Mouse (Mus musculus): ENCODE data around the gene Obscn. TPM values are rescaled to one million over a fixed set of nuclear protein-coding genes. Genes with fewer than 3 reads are reported as not detected.

The Obscn gene
- total RNA-seq, 2 experiments from 2014 or later = 1.2 to 1.7 TPM

- no peak for DNase-seq
Observed at GRCm38 (mm10) chr11:59058025-59058424, 78.2 kb downstream of the Obscn start.

GRCm38 (mm10) chr11:59051031-59051430 lies 85.2 kb downstream of the Obscn start:
- no peak for DNase-seq

- DNase-seq = peak; percentile 53 to 60
Observed at GRCm38 (mm10) chr11:59044703-59045330, 91.4 kb downstream of the Obscn start.

- no peak for DNase-seq
Observed at GRCm38 (mm10) chr11:59029003-59029402, 107.2 kb downstream of the Obscn start.

GRCm38 (mm10) chr11:59026411-59026810 lies 109.8 kb downstream of the Obscn start:
- no peak for DNase-seq

GRCm38 (mm10) chr11:59015052-59015451 lies 121.2 kb downstream of the Obscn start:
- DNase-seq = peak; percentile 37 to 44

GRCm38 (mm10) chr11:59002327-59003079 lies 133.7 kb downstream of the Obscn start:
- no peak for DNase-seq

GRCm38 (mm10) chr11:59000635-59001034 lies 135.6 kb downstream of the Obscn start:
- peak; percentile 83 for DNase-seq

GRCm38 (mm10) chr11:58999830-59000229 lies 136.4 kb downstream of the Obscn start:
- no peak for DNase-seq

- no peak for DNase-seq
Observed at GRCm38 (mm10) chr11:58999158-58999557, 137.0 kb downstream of the Obscn start.

- no peak for DNase-seq
Observed at GRCm38 (mm10) chr11:58997541-58997940, 138.7 kb downstream of the Obscn start.

- DNase-seq = no peak
Observed at GRCm38 (mm10) chr11:58995807-58996370, 140.3 kb downstream of the Obscn start.

- no peak for DNase-seq
Observed at GRCm38 (mm10) chr11:58995061-58995806, 141.0 kb downstream of the Obscn start.

GRCm38 (mm10) chr11:58994337-58994826 lies 141.8 kb downstream of the Obscn start:
- peak in 1 of 2 experiments; percentile 33 for DNase-seq

GRCm38 (mm10) chr11:58993091-58993670 lies 143.0 kb downstream of the Obscn start:
- DNase-seq = no peak

- DNase-seq = no peak
Observed at GRCm38 (mm10) chr11:58991911-58992310, 144.3 kb downstream of the Obscn start.

- DNase-seq = no peak
Observed at GRCm38 (mm10) chr11:58990794-58991193, 145.4 kb downstream of the Obscn start.

GRCm38 (mm10) chr11:58990141-58990540 lies 146.1 kb downstream of the Obscn start:
- no peak for DNase-seq

GRCm38 (mm10) chr11:58989166-58989565 lies 147.0 kb downstream of the Obscn start:
- DNase-seq = no peak

GRCm38 (mm10) chr11:58985299-58985917 lies 150.8 kb downstream of the Obscn start:
- no peak for DNase-seq

GRCm38 (mm10) chr11:58984657-58985056 lies 151.5 kb downstream of the Obscn start:
- no peak for DNase-seq

All from layer of hippocampus, postnatal 36 days (tissue).